Mouse (Mus musculus): ENCODE data around the gene Pla2g4a. TPM values are rescaled to one million over a fixed set of nuclear protein-coding genes. Genes with fewer than 3 reads are reported as not detected.

The Pla2g4a gene
- polyA plus RNA-seq (2014; fragmentation: Nextera tagmentation; extraction: Ambion mirVana) = 0.52 and 1.4 TPM in 2 replicates

DNA sequence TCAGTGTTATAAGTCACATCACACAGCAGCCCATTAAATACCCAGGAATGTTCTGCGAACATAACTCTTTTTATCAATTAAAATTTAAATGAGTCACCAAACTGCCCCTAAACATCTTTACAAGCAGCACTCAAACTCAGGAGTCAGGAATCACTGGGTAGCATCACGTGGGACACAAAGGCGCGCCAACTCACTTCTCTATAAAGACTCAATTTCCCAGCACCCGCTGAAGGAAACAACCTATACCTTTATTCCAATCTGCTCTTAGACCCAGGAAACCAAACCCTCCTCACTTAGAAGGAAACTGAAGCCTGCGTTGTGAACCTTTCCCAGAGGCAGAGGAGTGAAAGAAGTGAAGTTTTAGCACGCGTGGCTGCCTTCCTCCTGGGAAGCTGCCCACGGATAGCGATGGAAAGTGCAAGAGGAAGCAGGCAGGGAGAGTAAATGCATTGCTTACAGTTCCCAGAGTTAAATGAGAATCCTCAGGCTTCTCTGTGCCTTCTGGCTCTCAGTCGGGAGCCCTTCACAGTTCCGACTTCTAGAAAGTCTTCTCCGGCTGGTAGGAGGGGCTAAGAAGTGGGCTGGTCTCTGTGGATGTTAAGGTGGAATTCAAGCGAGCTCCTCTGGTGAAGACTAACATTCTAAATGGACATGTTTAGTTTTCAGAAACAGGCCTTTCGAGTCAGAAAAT lies at the start of gene Pla2g4a:
Gene Pla2g4a (minus strand): TSS at position 557 of the 691 bp plus-strand sequence.
- H3K27ac ChIP-seq (ENCODE audit: low read depth, low read length) = no peak within 1 kb of the TSS
- peak within 1 kb of the TSS; percentile 14 for H3K4me3 ChIP-seq (ENCODE audit: low read depth, low read length)
- no peaks in the 10 kb centered on the region for H3K27me3 ChIP-seq (ENCODE audit: control insufficient read depth, insufficient read depth, low read length)
- no peak for ATAC-seq (ENCODE audit: low read depth)
- no peaks in the 10 kb centered on the region for H3K9me3 ChIP-seq (ENCODE audit: control insufficient read depth, low read length)
- WGBS = 26% methylated on average over 15 of the region's 15 CpGs
- no peaks in the 10 kb centered on the region for H3K36me3 ChIP-seq (ENCODE audit: control insufficient read depth, insufficient read depth, low read length)
- H3K4me1 ChIP-seq (ENCODE audit: control insufficient read depth, insufficient read depth, low read length) = no peaks in the 10 kb centered on the region
- peak within 1 kb of the TSS; percentile 46 for H3K4me2 ChIP-seq (ENCODE audit: low read depth, low read length)
- H3K9ac ChIP-seq (replicated peaks; ENCODE audit: low read depth, low read length) = no peak within 1 kb of the TSS

DNA sequence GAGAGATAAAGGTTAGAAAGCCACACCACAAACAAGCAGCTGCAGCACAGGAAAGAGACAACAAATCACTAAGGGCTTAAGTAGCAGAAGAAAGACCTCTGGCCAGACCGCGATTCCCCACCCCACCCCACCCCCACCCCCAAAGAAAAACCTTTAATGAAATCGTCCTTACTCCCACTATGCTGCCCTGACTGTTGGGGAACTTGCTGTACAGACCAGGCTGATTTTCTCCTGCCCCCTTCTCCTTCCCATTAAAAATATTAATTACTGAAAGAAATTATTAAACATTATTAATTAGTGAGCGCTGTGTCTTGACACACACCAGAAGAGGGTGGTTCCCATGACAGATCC lies 49.5 kb upstream of the Pla2g4a start:
- no peaks in the 10 kb centered on the region for H3K9me3 ChIP-seq (ENCODE audit: control insufficient read depth, low read length)
- no peaks in the 10 kb centered on the region for H3K36me3 ChIP-seq (ENCODE audit: control insufficient read depth, insufficient read depth, low read length)
- no peak overlapping the region for H3K27ac ChIP-seq (ENCODE audit: low read depth, low read length)
- no peak for ATAC-seq (ENCODE audit: low read depth)
- no peak overlapping the region for H3K4me2 ChIP-seq (ENCODE audit: low read depth, low read length)
- no peaks in the 10 kb centered on the region for H3K4me1 ChIP-seq (ENCODE audit: control insufficient read depth, insufficient read depth, low read length)
- H3K9ac ChIP-seq (replicated peaks; ENCODE audit: low read depth, low read length) = no peak overlapping the region
- H3K27me3 ChIP-seq (ENCODE audit: control insufficient read depth, insufficient read depth, low read length) = no peaks in the 10 kb centered on the region
- 76% methylated on average over 4 of the region's 4 CpGs for WGBS
- no peak overlapping the region for H3K4me3 ChIP-seq (ENCODE audit: low read depth, low read length)

DNA sequence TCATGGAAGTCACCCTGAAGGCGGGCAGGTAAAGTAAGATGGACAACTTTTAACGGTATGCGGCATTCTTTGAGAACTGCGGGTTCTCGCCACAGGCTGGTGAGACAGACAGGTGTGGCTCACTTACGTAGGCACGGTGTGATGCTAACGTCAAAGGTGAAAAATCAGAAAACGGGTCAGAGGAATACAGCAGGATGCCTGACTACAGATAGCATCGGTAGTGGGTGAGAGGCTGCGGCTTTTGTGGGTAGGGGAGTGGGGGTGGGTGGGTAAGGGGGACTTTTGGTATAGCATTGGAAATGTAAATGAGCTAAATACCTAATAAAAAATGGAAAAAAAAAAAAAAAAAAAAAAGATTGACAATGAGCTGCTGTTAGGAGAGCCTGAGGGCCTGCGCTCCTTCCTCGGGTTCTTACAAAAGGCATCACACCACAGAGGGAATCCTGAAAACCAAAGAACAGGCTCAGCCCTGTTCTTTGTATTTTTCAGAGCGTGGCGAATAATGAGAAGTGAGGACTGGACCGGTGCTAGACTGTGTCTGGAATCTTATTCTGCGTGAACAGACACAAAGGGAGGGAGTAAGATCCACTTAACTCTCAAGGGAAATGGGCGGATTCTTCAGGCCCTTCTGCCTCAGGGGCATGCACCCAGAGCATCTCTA lies 49.0 kb upstream of the Pla2g4a start:
- Histone ChIP-seq H3K36me3 (ENCODE audit: control insufficient read depth, insufficient read depth, low read length) (no peaks in the 10 kb centered on the region), H3K4me2 (ENCODE audit: low read depth, low read length) (no peak overlapping the region), H3K27ac (ENCODE audit: low read depth, low read length) (no peak overlapping the region), H3K9me3 (ENCODE audit: control insufficient read depth, low read length) (no peaks in the 10 kb centered on the region), H3K9ac (replicated peaks; ENCODE audit: low read depth, low read length) (no peak overlapping the region), H3K4me1 (ENCODE audit: control insufficient read depth, insufficient read depth, low read length) (no peaks in the 10 kb centered on the region), H3K27me3 (ENCODE audit: control insufficient read depth, insufficient read depth, low read length) (no peaks in the 10 kb centered on the region), H3K4me3 (ENCODE audit: low read depth, low read length) (no peak overlapping the region)
- WGBS = 78% methylated on average over 18 of the region's 18 CpGs
- ATAC-seq (ENCODE audit: low read depth) = no peak

- Histone ChIP-seq H3K27ac (ENCODE audit: low read depth, low read length) (no peak overlapping the region), H3K36me3 (ENCODE audit: control insufficient read depth, insufficient read depth, low read length) (no peaks in the 10 kb centered on the region), H3K9ac (replicated peaks; ENCODE audit: low read depth, low read length) (no peak overlapping the region), H3K4me2 (ENCODE audit: low read depth, low read length) (no peak overlapping the region), H3K27me3 (ENCODE audit: control insufficient read depth, insufficient read depth, low read length) (no peaks in the 10 kb centered on the region), H3K4me3 (ENCODE audit: low read depth, low read length) (no peak overlapping the region), H3K9me3 (ENCODE audit: control insufficient read depth, low read length) (no peaks in the 10 kb centered on the region), H3K4me1 (ENCODE audit: control insufficient read depth, insufficient read depth, low read length) (no peaks in the 10 kb centered on the region)
- 95% methylated on average over 9 of the region's 9 CpGs for WGBS
- no peak for ATAC-seq (ENCODE audit: low read depth)
Measured at GRCm38 (mm10) chr1:150009134-150009533, 48.0 kb upstream of the Pla2g4a start.

- no peak overlapping the region for H3K4me2 ChIP-seq (ENCODE audit: low read depth, low read length)
- no peak overlapping the region for H3K27ac ChIP-seq (ENCODE audit: low read depth, low read length)
- no peaks in the 10 kb centered on the region for H3K4me1 ChIP-seq (ENCODE audit: control insufficient read depth, insufficient read depth, low read length)
- no peaks in the 10 kb centered on the region for H3K36me3 ChIP-seq (ENCODE audit: control insufficient read depth, insufficient read depth, low read length)
- no peak overlapping the region for H3K9ac ChIP-seq (replicated peaks; ENCODE audit: low read depth, low read length)
- no peak for ATAC-seq (ENCODE audit: low read depth)
- WGBS = 89% methylated on average over 1 of the region's 1 CpGs
- no peaks in the 10 kb centered on the region for H3K27me3 ChIP-seq (ENCODE audit: control insufficient read depth, insufficient read depth, low read length)
- no peak overlapping the region for H3K4me3 ChIP-seq (ENCODE audit: low read depth, low read length)
- no peaks in the 10 kb centered on the region for H3K9me3 ChIP-seq (ENCODE audit: control insufficient read depth, low read length)
Measured at GRCm38 (mm10) chr1:149975626-149976025, 14.5 kb upstream of the Pla2g4a start.

DNA sequence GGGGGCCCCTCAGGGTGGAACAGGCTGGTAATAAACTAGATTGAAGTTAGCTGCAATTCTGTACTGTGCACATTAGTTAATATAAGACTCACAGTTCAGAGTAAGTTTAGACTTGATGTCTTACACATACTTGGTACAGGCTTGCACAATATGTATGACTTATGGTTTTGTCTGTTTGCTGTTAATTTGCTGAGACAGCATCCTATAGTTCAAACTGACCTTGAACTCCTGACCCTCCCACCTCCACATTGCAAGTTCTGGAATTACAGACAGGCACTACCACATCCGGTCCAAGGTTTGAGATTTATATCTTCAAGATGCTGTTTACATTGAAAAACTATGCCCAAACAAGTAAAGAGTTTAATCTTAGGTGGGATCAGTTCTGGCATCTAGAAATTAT lies 4.7 kb upstream of the Pla2g4a start:
- ATAC-seq (ENCODE audit: low read depth) = no peak
- no peak overlapping the region for H3K4me2 ChIP-seq (ENCODE audit: low read depth, low read length)
- WGBS = 84% methylated on average over 1 of the region's 1 CpGs

DNA sequence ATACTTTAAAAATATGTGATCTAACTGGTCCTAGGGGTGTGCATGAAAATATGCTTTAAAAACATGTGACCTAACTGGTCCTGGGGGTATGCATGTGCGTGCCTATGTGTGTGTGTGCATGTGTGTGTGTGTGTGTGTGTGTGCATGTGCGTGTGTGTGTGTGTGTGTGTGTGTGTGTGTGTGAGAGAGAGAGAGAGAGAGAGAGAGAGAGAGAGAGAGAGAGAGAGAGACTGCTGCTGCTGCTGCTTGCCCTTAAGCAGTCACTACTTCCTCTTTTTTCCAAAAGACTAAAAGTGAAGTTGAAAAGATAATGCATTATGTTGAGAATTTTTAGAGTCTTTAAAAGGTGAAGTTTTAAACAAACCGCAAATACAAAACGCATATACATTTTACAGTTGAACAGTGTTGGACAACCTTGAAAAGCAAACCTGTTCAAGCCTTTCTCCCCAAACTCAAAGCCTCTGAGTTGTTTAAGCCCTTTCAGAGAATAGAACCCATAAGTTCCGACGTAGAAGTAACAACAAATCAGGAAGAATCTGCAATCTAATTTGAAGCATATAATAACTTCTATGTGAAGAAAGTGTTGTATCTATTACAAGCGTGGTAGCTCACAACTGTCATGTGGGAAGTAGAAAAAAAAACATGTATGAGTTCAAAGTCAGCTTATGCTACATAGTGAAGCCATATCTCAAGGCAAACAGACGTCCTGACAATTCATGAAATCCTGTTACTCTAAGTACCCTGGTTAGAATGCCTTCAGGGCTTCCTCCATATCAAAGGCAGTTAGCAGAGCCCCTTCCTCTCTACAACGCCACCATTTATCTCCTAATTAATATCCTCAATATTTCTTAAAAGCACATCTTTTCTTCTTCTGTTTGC lies 574 bp upstream of the Pla2g4a start:
- peak overlapping the region; percentile 46; the same call in 1 of the 2 replicates for H3K4me2 ChIP-seq (ENCODE audit: low read depth, low read length)
- no peak overlapping the region for H3K27ac ChIP-seq (ENCODE audit: low read depth, low read length)
- H3K27me3 ChIP-seq (ENCODE audit: control insufficient read depth, insufficient read depth, low read length) = no peaks in the 10 kb centered on the region
- H3K9ac ChIP-seq (replicated peaks; ENCODE audit: low read depth, low read length) = no peak overlapping the region
- no peak for ATAC-seq (ENCODE audit: low read depth)
- H3K4me1 ChIP-seq (ENCODE audit: control insufficient read depth, insufficient read depth, low read length) = no peaks in the 10 kb centered on the region
- no peaks in the 10 kb centered on the region for H3K36me3 ChIP-seq (ENCODE audit: control insufficient read depth, insufficient read depth, low read length)
- H3K4me3 ChIP-seq (ENCODE audit: low read depth, low read length) = no peak overlapping the region
- H3K9me3 ChIP-seq (ENCODE audit: control insufficient read depth, low read length) = no peaks in the 10 kb centered on the region
- 77% methylated on average over 9 of the region's 9 CpGs for WGBS

More for the DNA sequence above, 4.7 kb upstream of the Pla2g4a start:
- Histone ChIP-seq H3K9ac (replicated peaks; ENCODE audit: low read depth, low read length) (no peak overlapping the region), H3K27me3 (ENCODE audit: control insufficient read depth, insufficient read depth, low read length) (no peaks in the 10 kb centered on the region), H3K27ac (ENCODE audit: low read depth, low read length) (no peak overlapping the region), H3K4me1 (ENCODE audit: control insufficient read depth, insufficient read depth, low read length) (no peaks in the 10 kb centered on the region), H3K9me3 (ENCODE audit: control insufficient read depth, low read length) (no peaks in the 10 kb centered on the region), H3K4me3 (ENCODE audit: low read depth, low read length) (no peak overlapping the region), H3K36me3 (ENCODE audit: control insufficient read depth, insufficient read depth, low read length) (no peaks in the 10 kb centered on the region)

- no peak overlapping the region for H3K27ac ChIP-seq (ENCODE audit: low read depth, low read length)
- H3K4me2 ChIP-seq (ENCODE audit: low read depth, low read length) = no peak overlapping the region
- H3K27me3 ChIP-seq (ENCODE audit: control insufficient read depth, insufficient read depth, low read length) = no peaks in the 10 kb centered on the region
- WGBS = 98% methylated on average over 4 of the region's 4 CpGs
- H3K4me1 ChIP-seq (ENCODE audit: control insufficient read depth, insufficient read depth, low read length) = no peaks in the 10 kb centered on the region
- H3K9ac ChIP-seq (replicated peaks; ENCODE audit: low read depth, low read length) = no peak overlapping the region
- H3K4me3 ChIP-seq (ENCODE audit: low read depth, low read length) = no peak overlapping the region
- no peaks in the 10 kb centered on the region for H3K36me3 ChIP-seq (ENCODE audit: control insufficient read depth, insufficient read depth, low read length)
- ATAC-seq (ENCODE audit: low read depth) = no peak
- H3K9me3 ChIP-seq (ENCODE audit: control insufficient read depth, low read length) = no peaks in the 10 kb centered on the region
Measured at GRCm38 (mm10) chr1:149960251-149960650, 839 bp downstream of the Pla2g4a start.

DNA sequence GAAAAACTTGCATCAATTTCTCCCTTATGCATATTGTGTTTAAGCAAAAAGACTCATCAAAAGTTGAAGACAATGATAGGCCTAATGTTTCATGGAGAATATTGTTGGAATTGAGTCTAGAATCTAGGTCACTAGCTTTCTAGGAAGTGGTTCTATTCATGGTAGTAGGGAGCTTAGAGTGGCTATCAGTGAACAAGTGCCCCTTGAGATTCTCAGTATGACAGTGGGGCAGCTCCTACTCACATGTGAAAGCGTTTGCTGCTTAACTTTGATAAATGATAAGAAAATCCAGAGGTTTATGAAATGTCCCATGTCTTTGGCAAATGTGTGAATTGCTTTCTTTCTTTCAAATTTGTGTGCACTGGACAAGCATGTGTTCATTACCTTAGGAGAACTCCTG lies 2.0 kb downstream of the Pla2g4a start:
- Histone ChIP-seq H3K4me1 (ENCODE audit: control insufficient read depth, insufficient read depth, low read length) (no peaks in the 10 kb centered on the region), H3K27ac (ENCODE audit: low read depth, low read length) (no peak overlapping the region), H3K9me3 (ENCODE audit: control insufficient read depth, low read length) (no peaks in the 10 kb centered on the region), H3K36me3 (ENCODE audit: control insufficient read depth, insufficient read depth, low read length) (no peaks in the 10 kb centered on the region), H3K4me2 (ENCODE audit: low read depth, low read length) (no peak overlapping the region), H3K27me3 (ENCODE audit: control insufficient read depth, insufficient read depth, low read length) (no peaks in the 10 kb centered on the region), H3K4me3 (ENCODE audit: low read depth, low read length) (no peak overlapping the region), H3K9ac (replicated peaks; ENCODE audit: low read depth, low read length) (no peak overlapping the region)
- 85% methylated on average over 1 of the region's 1 CpGs for WGBS
- no peak for ATAC-seq (ENCODE audit: low read depth)
